Mouse (Mus musculus): Measurements from ENCODE around the gene Fam168a. TPM values are rescaled to one million over a fixed set of nuclear protein-coding genes. Genes with fewer than 3 reads are reported as not detected.

The Fam168a gene
- total and polyA plus RNA-seq, 3 experiments, result 3.1 to 19.2 TPM; not detected in 1

DNA sequence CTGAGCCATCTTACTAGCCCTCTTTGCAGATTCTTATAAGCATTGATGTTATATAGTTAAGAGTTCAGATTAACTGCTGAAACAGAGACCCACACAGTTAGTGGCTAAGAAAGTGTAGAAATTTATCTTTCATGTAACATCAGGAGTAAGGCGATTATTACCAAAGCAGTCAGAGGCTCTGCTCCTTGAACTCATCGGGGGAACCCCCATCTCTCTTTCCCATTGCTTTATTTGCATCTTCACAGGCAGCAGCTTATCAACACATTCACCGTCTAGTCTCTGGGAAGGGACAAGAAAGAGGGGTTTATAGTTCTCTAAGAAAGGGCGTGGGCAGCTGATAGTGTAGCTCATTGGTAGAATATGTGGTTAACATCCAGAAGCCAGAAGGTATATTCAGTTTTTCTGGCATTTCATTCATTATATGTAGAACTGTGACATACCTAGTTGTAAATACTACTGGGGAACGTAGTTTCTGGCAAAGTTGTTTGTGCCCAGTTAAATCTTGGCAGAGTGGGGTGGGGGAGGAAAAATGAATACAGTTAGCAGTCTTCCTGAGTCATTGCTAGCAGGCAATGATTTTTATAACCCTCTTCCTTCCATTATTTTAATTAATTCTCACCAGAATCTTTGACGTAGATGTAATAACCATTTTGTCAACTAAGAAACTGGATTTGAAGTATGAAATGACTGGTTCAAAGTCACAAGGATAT, 26.1 kb downstream of the Fam168a start:
- Histone ChIP-seq H3K9me3 (replicated peaks; ENCODE audit: insufficient read depth, low read length) (no peaks in the 10 kb centered on the region), H3K36me3 (ENCODE audit: control insufficient read depth in 1 of 2, insufficient read depth in 2 of 2, low read length in 2 of 2) (peaks cover 0 to 36% of the 10 kb centered on the region in 2 experiments; a peak in 2 of 4 replicates), H3K79me2 (ENCODE audit: control insufficient read depth, insufficient read depth, low read length, poor library complexity) (no peaks in the 10 kb centered on the region), H3K4me1 (ENCODE audit: control insufficient read depth in 1 of 2, insufficient read depth in 2 of 2, low read length in 2 of 2) (peaks cover 25 to 30% of the 10 kb centered on the region in 2 experiments), H3K27me3 (ENCODE audit: control insufficient read depth in 1 of 2, insufficient read depth in 2 of 2, low read length in 2 of 2) (no peaks in the 10 kb centered on the region), H3K4me3 (ENCODE audit: control insufficient read depth in 1 of 2, insufficient read depth in 1 of 2, low read depth in 2 of 2, low read length in 2 of 2) (no peak overlapping the region; a peak in 1 of 4 replicates), H3K9ac (ENCODE audit: control insufficient read depth, low read depth, low read length, poor library complexity, severe bottlenecking) (no peak overlapping the region), H3K27ac (ENCODE audit: control insufficient read depth, low read depth, low read length) (peak overlapping the region; percentile 74)
- TF ChIP-seq EP300 (IDR thresholded peaks at IDR 0.05; ENCODE audit: low read depth in 1 of 2, low read length in 2 of 2) (peak; percentile 63 to 79), SIN3A (IDR thresholded peaks at IDR 0.05; ENCODE audit: low read length) (peak; percentile 31), MAZ (IDR thresholded peaks at IDR 0.05; ENCODE audit: low read depth, low read length) (no peak; the same call in 1 of the 2 replicates), POLR2AphosphoS2 (IDR thresholded peaks at IDR 0.05; ENCODE audit: low read length) (no peak), TCF12 (IDR thresholded peaks at IDR 0.05; ENCODE audit: low read depth, low read length) (peak; percentile 88), ETS1 (IDR thresholded peaks at IDR 0.05; ENCODE audit: low read depth, low read length) (peak; percentile 55; the same call in 1 of the 2 replicates), USF2 (IDR thresholded peaks at IDR 0.05; ENCODE audit: borderline replicate concordance in 1 of 2, insufficient read depth in 1 of 2, low read depth in 1 of 2, low read length in 2 of 2) (no peak), TBP (IDR thresholded peaks at IDR 0.05; ENCODE audit: low read depth, low read length) (no peak), RCOR1 (IDR thresholded peaks at IDR 0.05; ENCODE audit: low read depth, low read length) (peak; percentile 55), GATA1 (IDR thresholded peaks at IDR 0.05; ENCODE audit: low read depth, low read length) (peak; percentile 85), TAL1 (IDR thresholded peaks at IDR 0.05; ENCODE audit: low read length) (peak; percentile 53)
- peak; percentile 74 for DNase-seq (ENCODE audit: low read depth, low spot score)

DNA sequence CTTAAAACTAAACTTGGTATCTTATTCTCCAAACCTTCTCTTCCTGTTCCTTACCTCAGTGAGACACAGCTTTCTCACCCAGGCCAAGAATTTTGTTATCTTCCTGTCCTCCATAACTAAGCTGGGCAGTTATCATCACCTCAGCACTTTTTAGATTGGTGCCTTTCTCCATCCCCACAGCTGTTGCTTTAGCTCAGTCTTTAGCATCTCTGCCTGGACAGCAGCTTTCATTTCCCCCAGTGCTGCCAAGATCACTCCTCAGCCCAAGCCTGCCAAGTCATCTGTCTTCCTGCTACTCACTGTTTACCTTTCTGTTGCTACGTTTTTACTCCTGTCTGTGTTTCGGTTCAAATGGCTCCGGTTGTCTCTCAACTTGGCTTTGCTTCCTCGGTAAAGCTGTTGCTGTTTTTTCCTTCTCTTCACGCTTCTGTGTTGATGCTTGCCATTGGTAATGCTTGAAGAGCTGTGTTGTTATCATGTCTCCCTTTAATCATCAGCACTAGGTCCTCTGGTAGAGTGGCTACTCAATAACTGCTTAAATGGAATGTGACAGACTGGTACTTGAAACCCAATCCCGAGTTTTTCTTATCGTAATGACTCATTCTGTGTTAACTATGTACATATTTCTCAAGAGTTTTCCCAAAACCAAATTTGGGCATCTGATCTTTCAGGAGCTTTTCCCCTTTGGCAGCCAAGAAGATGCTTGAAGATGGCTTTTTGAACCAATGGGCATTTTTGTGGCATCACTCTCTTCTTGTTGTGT, 26.8 kb downstream of the Fam168a start:
- Histone ChIP-seq H3K27ac (ENCODE audit: control insufficient read depth, low read depth, low read length) (peak overlapping the region; percentile 74), H3K4me3 (ENCODE audit: control insufficient read depth in 1 of 2, insufficient read depth in 1 of 2, low read depth in 2 of 2, low read length in 2 of 2) (peak overlapping the region; percentile 26 to 38; a peak in 3 of 4 replicates)
- DNase-seq (ENCODE audit: low read depth, low spot score), result peak; percentile 67
- no peak for TF ChIP-seq POLR2AphosphoS2 (IDR thresholded peaks at IDR 0.05; ENCODE audit: low read length)
- no peak for TF ChIP-seq TAL1 (IDR thresholded peaks at IDR 0.05; ENCODE audit: low read length)
- no peak for TF ChIP-seq CHD1 (IDR thresholded peaks at IDR 0.05; ENCODE audit: low read depth, low read length)
- TF ChIP-seq NRF1 (IDR thresholded peaks at IDR 0.05; ENCODE audit: insufficient read depth, low read depth, low read length, poor library complexity, severe bottlenecking), result no peak
- no peak for TF ChIP-seq RAD21 (IDR thresholded peaks at IDR 0.05; ENCODE audit: low read depth, low read length)
- no peak for TF ChIP-seq USF1 (IDR thresholded peaks at IDR 0.05; ENCODE audit: low read depth, low read length)
- peak; percentile 68; the same call in 1 of the 2 replicates for TF ChIP-seq MAFK (IDR thresholded peaks at IDR 0.05; ENCODE audit: borderline replicate concordance, low read depth, low read length)
- no peak for TF ChIP-seq SMC3 (IDR thresholded peaks at IDR 0.05; ENCODE audit: low read depth, low read length)
- no peak for TF ChIP-seq HCFC1 (IDR thresholded peaks at IDR 0.05; ENCODE audit: low read depth, low read length)
- TF ChIP-seq JUND (IDR thresholded peaks at IDR 0.05; ENCODE audit: low read depth, low read length), result no peak
- TF ChIP-seq ETS1 (IDR thresholded peaks at IDR 0.05; ENCODE audit: low read depth, low read length), result peak; percentile 70
- no peak for TF ChIP-seq UBTF (IDR thresholded peaks at IDR 0.05; ENCODE audit: borderline replicate concordance, insufficient read depth, low read depth, low read length)
- no peak for TF ChIP-seq TBP (IDR thresholded peaks at IDR 0.05; ENCODE audit: low read depth, low read length)
- no peak for TF ChIP-seq ELF1 (IDR thresholded peaks at IDR 0.05; ENCODE audit: low read depth, low read length)
- TF ChIP-seq E2F4 (IDR thresholded peaks at IDR 0.05; ENCODE audit: borderline replicate concordance, low read depth, low read length), result no peak
- TF ChIP-seq ZC3H11A (IDR thresholded peaks at IDR 0.05; ENCODE audit: low read depth, low read length), result no peak
- peak; percentile 32; the same call in 1 of the 2 replicates for TF ChIP-seq SIN3A (IDR thresholded peaks at IDR 0.05; ENCODE audit: low read length)
- TF ChIP-seq POLR2A (IDR thresholded peaks at IDR 0.05; ENCODE audit: control insufficient read depth in 1 of 2, insufficient read depth in 1 of 2, low read depth in 1 of 2, low read length in 2 of 2, poor library complexity in 1 of 2), result no peak
- TF ChIP-seq KAT2A (conservative IDR thresholded peaks at IDR 0.05; ENCODE audit: low read depth, low read length), result no peak
- no peak for TF ChIP-seq CTCF (IDR thresholded peaks at IDR 0.05 in 2 of 3, conservative IDR thresholded peaks at IDR 0.05 in 1 of 3; ENCODE audit: control insufficient read depth in 1 of 3, insufficient read depth in 1 of 3, low read depth in 2 of 3, low read length in 3 of 3, poor library complexity in 1 of 3, severe bottlenecking in 1 of 3)
- TF ChIP-seq BHLHE40 (IDR thresholded peaks at IDR 0.05; ENCODE audit: borderline replicate concordance, low read depth, low read length), result no peak

More for the DNA sequence above, 26.8 kb downstream of the Fam168a start:
- 0 out of 2 replicates have a peak overlapping the region, but pooled peaks have one; percentile 5 for H3K9ac ChIP-seq (ENCODE audit: control insufficient read depth, low read depth, low read length, poor library complexity, severe bottlenecking)
- H3K27me3 ChIP-seq (ENCODE audit: control insufficient read depth in 1 of 2, insufficient read depth in 2 of 2, low read length in 2 of 2), result no peaks in the 10 kb centered on the region
- peaks cover 25 to 26% of the 10 kb centered on the region in 2 experiments for H3K4me1 ChIP-seq (ENCODE audit: control insufficient read depth in 1 of 2, insufficient read depth in 2 of 2, low read length in 2 of 2)
- peaks cover 0 to 33% of the 10 kb centered on the region in 2 experiments; a peak in 2 of 4 replicates for H3K36me3 ChIP-seq (ENCODE audit: control insufficient read depth in 1 of 2, insufficient read depth in 2 of 2, low read length in 2 of 2)
- no peaks in the 10 kb centered on the region for H3K9me3 ChIP-seq (replicated peaks; ENCODE audit: insufficient read depth, low read length)
- no peaks in the 10 kb centered on the region for H3K79me2 ChIP-seq (ENCODE audit: control insufficient read depth, insufficient read depth, low read length, poor library complexity)
